Mouse (Mus musculus) adrenal gland, adult (tissue): ENCODE data around the gene Ccdc47.
"Not testable (repeated sequence)": the region's sequence is repeated elsewhere in the genome, so short reads cannot be mapped to it uniquely, and the experiment has no call there.

ENCODE experiments used
- DNase-seq, 2 experiments: peaks; one replicate each; pipeline ENCODE4 v3.0.0; 2022 to 2023; ENCODE audit warnings: low spot score in 1 of 2; ENCODE audit not compliant: inconsistent age in 2 of 2

The Ccdc47 gene

DNA sequence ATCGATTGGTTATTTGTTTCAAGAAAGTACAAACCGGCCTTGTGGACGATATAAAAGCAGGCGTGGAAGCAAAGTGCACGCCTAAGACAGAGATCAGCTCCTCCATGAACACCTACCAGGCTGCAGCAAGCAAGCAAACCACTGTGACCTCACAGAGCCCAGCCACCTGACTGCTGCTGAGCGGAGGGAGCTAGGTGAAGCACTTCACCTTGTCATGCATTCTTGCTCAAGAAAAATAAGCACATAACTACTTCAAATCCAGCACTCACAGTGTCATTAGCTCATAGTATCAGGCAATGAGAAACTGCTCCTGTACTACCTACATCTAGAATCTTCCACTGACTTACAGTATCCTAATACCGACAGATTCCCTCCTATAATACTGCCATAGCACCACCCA, 16.1 kb downstream of the Ccdc47 start:
- DNase-seq, result not testable (repeated sequence)

GRCm38 (mm10) chr11:106198277-106198676, 17.9 kb downstream of the Ccdc47 start:
- no peak for DNase-seq

DNA sequence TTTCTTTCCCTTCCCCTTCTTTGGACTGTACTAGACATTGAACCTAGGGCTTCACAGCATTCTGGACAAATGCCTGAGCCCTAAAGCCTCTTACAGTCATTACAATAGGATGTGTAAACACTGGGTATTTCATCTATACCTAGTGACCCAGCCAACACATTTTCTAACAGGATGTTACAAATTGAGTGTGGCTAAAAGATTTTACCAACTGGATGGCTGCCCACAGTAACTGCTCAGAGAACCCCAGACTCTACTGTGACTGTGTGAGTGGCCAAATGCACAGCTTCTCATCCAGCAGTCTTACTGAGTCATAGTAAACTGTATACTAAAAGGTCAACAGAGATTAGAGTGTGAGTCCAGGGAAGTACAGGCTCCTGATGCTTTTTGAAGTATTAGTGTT, 20.8 kb downstream of the Ccdc47 start:
- DNase-seq, result no peak

DNA sequence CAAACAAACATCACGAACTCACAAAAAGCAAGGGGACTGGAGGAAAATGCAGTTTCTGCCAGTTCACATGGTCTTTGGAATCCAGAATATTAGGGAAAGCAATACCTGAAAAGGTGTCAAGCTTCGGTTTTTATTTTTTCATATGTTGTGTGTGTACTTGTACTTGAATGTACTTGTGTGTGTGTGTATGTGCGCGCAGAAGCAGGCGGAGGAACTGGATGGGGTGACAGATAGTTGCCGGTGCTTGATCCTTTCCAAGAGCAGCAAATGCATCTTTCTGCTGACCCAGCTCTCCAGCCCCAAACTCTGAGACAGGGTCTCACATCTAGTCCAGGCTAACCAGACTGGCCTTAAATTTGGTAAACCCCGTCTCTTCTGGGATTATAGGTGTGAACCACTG, 21.3 kb downstream of the Ccdc47 start:
- DNase-seq, result no peak

- no peak for DNase-seq
Measured at GRCm38 (mm10) chr11:106194155-106194541, 22.0 kb downstream of the Ccdc47 start.

- peak; percentile 98 to 99 for DNase-seq
Measured at GRCm38 (mm10) chr11:106193371-106194154, 22.6 kb downstream of the Ccdc47 start.

DNA sequence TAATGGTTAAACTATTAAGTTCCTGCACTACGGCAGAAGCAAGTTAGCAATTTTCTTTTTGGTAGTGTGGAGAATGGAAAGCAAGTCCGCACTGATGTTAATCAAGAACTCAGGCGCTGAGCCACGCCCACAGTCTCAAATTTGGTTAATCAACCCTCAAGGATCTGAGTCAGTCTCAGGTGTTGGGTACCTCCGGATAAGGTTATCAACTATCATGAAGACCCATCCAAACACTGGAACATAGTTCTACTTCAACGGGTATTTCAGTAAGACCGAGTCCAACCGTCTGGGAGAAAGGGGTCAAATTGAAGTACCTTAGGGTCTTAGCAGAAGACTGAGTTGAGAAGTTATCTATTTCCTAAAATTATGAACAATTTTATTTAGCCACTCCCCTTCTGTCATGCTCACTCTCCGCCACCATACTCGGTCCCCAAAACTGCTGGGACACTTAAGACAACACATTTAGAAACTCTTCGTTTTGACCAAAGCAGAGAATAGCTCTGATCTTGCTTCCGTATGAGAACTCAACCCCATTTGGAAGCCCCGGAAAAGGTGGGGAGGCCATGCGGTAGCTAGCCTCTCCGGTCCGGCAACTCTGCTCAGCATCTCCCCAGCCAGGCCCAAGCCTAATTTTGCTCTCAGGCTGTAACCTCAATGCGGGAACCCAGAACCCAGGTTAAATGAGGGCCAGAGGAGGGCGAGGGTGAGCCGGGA, 23.3 kb downstream of the Ccdc47 start:
- no peak for DNase-seq

DNA sequence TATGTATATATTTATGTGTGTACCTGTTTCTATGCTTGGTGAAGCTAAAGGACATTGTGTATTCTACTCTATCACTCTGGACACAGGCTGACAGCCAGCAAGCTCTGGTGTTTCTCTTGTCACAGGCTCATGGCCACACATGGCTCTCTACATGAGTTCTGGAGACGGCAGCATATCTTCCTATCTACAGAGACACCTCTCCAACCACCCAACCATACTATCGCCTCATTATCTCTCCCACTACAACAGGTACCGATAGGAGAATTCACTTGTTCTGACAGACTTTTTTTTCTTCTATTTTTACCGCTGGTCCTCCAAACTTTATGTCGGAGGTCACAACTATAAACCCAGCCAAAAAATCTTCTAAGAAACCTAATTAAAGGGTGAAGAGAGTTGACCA, 23.9 kb downstream of the Ccdc47 start:
- DNase-seq, result no peak

DNA sequence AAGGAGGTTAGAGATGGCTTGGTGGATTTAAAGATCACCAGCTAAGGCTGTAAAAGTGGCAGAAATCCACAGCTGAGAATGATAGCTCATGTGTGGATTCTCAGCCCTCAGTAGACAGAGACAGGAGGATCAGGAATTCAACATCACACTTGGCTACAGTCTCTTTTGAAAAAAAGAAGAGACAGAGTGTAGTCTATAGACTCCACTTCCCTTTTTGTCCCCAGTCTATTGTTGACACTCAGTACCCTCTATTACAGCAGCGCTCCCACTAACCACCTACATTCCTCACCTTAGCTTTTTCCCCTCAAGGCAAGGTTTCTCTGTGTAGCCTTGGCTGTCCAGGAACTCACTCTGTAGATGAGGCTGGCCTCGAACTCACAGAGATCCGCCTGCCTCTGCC, 24.4 kb downstream of the Ccdc47 start:
- no peak for DNase-seq

DNA sequence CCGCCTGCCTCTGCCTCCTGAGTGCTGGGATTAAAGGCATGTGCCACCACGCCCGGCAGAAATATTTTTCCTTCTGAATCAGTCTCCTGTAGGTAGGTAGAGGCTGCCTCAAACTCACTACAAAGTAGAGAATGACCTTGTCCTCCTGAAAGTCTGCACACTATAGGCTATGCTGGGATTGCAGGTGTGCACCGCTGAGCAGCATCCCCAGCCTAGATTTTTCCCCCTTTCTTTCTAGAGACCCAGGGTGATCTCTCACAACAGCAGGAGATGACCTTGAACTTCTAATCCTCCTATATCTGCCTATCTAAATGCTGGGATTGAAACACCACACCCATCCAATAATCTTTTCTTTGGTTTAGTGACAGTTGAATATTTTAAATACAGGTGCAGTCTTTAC, 28.8 kb downstream of the Ccdc47 start:
- no peak for DNase-seq

DNA sequence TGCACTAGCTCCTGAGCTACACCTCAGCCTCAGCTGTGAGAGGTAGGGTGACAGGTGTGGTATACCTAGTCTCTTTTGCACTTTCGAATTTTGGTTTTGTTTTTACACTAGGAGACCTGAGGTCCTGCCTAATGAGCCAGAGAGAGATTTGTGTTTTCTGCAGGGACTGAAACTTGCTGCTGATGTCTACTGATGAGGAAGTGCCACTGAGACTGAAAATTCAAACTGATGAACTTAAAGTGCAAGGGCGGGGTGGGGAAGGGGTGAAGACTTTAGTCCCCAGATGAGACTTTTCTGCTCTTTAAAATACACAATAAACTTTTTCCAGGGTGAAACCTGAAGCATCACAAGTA, 35.7 kb downstream of the Ccdc47 start:
- DNase-seq, result no peak

GRCm38 (mm10) chr11:106179711-106180448, 36.3 kb downstream of the Ccdc47 start:
- DNase-seq, result no peak

DNA sequence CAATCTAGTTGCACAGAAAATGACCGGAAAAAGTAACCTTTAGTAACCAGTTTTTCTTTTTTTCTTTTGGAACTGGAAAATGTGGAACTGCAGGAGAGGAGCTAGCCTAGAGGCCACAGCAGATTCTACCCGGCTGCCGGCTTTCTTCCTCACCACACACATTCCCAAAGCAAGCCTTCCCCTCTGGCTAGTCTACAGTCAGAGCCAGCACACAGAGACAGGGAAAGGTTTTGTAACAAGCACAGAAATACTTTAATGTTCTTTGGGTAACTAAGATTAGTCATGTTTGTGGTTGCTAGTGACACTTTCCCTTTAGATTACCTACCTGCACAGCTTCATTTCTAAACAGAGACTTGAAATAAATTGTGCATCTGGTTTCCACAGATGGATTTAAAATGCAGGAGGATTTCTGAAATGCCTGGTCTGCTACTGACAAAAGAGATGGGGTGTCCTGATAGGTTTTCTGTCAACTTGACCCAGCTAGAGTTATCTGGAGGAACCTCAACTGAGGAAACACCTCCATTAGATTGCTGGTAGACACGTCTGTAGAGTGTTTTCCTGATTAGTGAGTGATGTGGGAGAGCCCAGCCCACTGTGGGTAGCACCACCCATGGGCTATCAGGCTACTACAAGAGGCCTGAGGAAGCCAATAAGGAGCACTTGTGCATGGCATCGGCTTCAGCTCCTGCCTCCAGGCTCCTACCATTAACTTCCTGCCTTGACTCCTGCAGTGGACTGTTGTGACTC, 37.9 kb downstream of the Ccdc47 start:
- DNase-seq, result no peak

- DNase-seq, result no peak
Measured at GRCm38 (mm10) chr11:106176372-106176771, 39.8 kb downstream of the Ccdc47 start.

GRCm38 (mm10) chr11:106175081-106175480, 41.1 kb downstream of the Ccdc47 start:
- peak; percentile 42 to 60 for DNase-seq

DNA sequence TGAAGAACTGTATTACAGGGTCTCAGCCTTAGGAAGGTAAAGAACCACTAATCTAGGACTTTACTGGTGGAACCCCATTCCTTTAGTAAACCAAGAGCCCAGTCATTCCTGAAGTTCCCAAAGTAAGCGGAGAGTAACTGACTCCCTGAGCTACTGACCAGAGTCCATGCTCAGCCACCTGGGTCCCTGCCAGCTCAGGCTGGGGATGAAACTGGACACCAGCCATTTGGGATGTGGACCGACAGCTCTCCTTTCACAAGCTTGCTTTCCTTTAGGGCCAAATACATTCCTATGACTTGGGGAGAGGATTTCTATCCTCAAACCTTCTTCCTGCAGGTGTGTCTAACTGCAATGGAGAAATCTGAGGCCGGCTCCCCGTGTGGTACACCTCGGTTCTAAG, 41.8 kb downstream of the Ccdc47 start:
- no peak for DNase-seq

DNA sequence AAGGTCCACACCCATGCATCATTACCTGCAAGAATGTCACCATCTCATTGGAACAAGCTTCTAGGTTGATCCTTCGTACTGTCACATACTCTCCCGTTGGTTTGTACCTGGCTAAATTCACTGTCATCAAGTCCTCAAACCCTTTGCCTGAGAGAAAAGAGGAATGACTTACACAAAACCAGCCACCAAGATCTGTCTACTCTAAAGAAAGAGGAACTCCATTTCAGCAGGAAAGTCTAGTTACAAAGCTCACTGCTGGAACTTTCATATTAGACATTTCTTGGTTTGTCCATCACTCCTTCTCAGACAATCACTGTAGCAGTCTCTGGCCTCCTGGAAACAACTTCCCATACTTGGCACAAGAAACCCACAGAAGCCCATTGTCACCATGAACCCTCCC, 42.9 kb downstream of the Ccdc47 start:
- no peak for DNase-seq

DNA sequence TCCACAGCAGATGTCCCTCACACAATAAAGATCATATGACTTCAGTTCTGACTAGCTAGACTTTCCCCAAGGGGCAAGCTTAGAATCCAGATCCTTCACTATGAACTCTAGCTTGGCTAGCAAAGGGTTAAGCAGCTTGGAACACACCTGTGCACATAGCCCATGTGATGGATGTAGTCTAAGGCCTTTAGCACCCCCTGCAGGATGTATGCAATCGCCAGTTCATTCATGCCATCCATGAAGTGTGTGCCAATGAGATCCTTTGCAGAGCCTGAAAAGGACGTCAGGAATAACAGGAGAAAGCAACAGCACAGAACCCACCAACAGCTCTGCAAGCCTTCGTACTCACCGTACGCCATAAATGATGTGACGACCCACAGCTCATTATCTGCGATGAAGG, 45.3 kb downstream of the Ccdc47 start:
- DNase-seq, result no peak

GRCm38 (mm10) chr11:106167435-106167834, 48.7 kb downstream of the Ccdc47 start:
- DNase-seq, result no peak

DNA sequence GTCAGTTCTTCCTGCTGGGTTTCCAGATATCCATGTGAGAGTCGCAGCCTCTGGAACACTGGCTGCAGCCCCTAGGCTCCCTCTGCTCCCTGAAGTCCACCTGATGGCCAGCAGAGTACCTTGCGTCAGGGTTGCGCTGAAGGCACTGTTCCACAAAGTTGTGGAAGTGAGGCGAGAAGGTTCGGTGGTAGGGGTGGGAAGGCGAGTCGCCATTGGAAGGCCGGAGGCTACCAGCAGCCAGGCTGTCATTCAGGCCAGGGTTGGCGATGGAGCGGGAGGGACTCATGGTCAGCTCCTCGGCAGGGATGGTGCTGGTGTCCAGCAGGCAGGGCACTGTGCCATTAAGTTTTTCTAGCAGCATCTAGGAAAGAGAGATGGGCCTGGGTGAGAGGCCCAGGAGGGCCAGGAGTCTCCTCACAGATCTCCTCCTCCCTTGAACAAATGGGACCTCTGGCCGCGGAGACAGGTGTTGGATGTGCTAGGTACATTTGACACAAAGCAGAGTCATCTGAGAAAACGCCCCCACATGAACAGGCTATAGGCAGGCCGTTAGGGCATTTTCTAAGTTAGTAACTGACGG, 51.5 kb downstream of the Ccdc47 start:
- DNase-seq, result no peak

GRCm38 (mm10) chr11:106163546-106163945, 52.6 kb downstream of the Ccdc47 start:
- peak in 1 of 2 experiments; percentile 50 for DNase-seq
